Mouse (Mus musculus) megakaryocyte, embryonic 14.5 days (primary cell): ENCODE measurements around the gene Myb.

Experiments
- FLI1 ChIP-seq: IDR thresholded peaks from 2 replicates; pipeline ENCODE4 v1.6.1; 2012; ENCODE audit warnings: low read length, inconsistent platforms, mixed read lengths
- GATA1 ChIP-seq: IDR thresholded peaks from 3 replicates; pipeline ENCODE4 v1.6.1; 2012; ENCODE audit warnings: mixed read lengths, low read length, inconsistent platforms, borderline replicate concordance

- no peak for TF ChIP-seq GATA1
- TF ChIP-seq FLI1: no peak
These were observed 58.8 kb downstream of the Myb start for GRCm38 (mm10) chr10:21101948-21102347.
